Mouse (Mus musculus) heart, postnatal 0 days (tissue): Measurements from ENCODE around the gene Sgms1. TPM values are rescaled to one million over a fixed set of nuclear protein-coding genes. Genes with fewer than 3 reads are reported as not detected.

Experiments used
- ATAC-seq: fragments of 200-750 bp; cut with Nextera tagmentation; 2 replicates; pipeline ENCODE4 v1.8.0; 2017; ENCODE audit warnings: low read depth, moderate number of reproducible peaks, moderate library complexity; ENCODE audit not compliant: insufficient read depth
- DNase-seq: peaks from one replicate; pipeline ENCODE4 v3.0.0-alpha.2; 2016; ENCODE audit warnings: low spot score
- H3K27ac ChIP-seq: fragments of 300-500 bp; sonication (generic); 2 replicates; pipeline ENCODE4 v1.5.1; 2014; ENCODE audit warnings: low read depth, mild to moderate bottlenecking
- H3K27me3 ChIP-seq: fragments of 300-500 bp; sonication (generic); 2 replicates; pipeline ENCODE4 v1.6.1; 2014; ENCODE audit warnings: low read length, mixed read lengths; ENCODE audit not compliant: control insufficient read depth, insufficient read depth
- H3K36me3 ChIP-seq: fragments of 300-500 bp; sonication (generic); replicated peaks from 2 replicates; pipeline ENCODE4 v1.6.1; 2014; ENCODE audit warnings: low read length, mixed read lengths; ENCODE audit not compliant: control insufficient read depth, insufficient read depth
- H3K4me1 ChIP-seq: fragments of 300-500 bp; sonication (generic); 2 replicates; pipeline ENCODE4 v1.6.1; 2014; ENCODE audit warnings: antibody characterized with exemption; ENCODE audit not compliant: control insufficient read depth, insufficient read depth
- H3K4me2 ChIP-seq: fragments of 300-500 bp; sonication (generic); 2 replicates; pipeline ENCODE4 v1.6.1; 2014; ENCODE audit warnings: low read depth, mild to moderate bottlenecking, low read length, moderate library complexity
- H3K4me3 ChIP-seq: fragments of 300-500 bp; sonication (generic); 2 replicates; pipeline ENCODE4 v1.5.1; 2014; ENCODE audit warnings: low read depth, low read length
- H3K9ac ChIP-seq: fragments of 300-500 bp; sonication (generic); replicated peaks from 2 replicates; pipeline ENCODE4 v1.6.1; 2014; ENCODE audit warnings: low read depth, low read length, mixed read lengths
- H3K9me3 ChIP-seq: fragments of 300-500 bp; sonication (generic); replicated peaks from 2 replicates; pipeline ENCODE4 v1.6.1; 2016; ENCODE audit warnings: low read length; ENCODE audit not compliant: control insufficient read depth
- CTCF ChIP-seq: IDR thresholded peaks from 2 replicates; pipeline ENCODE4 v1.5.1; 2016; ENCODE audit warnings: antibody characterized with exemption, control low read depth, low read depth
- EP300 ChIP-seq: IDR thresholded peaks from 2 replicates; pipeline ENCODE4 v1.6.1; 2016; ENCODE audit warnings: antibody characterized with exemption, low read depth
- WGBS: fragments of 180-500 bp; shearing (Covaris S2); extraction: QIAGEN DNeasy Blood & Tissue Kit; methylation state at CpG from one replicate; pipeline ENCODE4 v1.1.7; 2014; 5-methylcytosine and 5-hydroxymethylcytosine counted together
- polyA plus RNA-seq: library from polyadenylated mRNA; unstranded; fragments of >200 nt; fragmentation: Nextera tagmentation; extraction: Ambion mirVana; gene quantifications from 2 replicates; pipeline ENCODE4 v1.2.1, GENCODE M21; 2015
- total RNA-seq: library from RNA; depleted of rRNA; stranded (reverse); fragments of >200 nt; gene quantifications from 2 replicates; pipeline ENCODE4 v1.2.3, GENCODE M21; 2014; ENCODE audit warnings: low replicate concordance

The Sgms1 gene
- total and polyA plus RNA-seq, 2 experiments from 2014 or later = 29.4 to 52.0 TPM

DNA sequence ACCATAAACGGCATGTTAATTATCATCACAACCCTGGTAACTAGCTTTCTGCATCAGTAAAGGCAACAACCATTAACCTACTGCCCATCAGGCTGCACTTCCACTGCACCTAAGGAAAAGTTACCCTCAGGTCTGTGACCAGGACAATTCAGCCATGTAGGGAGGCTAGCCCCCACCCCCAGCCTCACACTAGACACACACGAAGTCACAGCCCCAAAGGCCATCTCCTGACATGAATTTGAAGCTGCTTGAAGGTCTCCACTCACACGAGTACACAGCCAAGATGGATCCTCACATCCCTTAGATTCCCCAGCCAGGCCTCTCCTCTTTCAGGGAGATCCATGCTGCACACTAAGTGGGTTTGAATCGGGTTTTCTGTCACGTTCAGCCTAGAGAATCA is 42.0 kb downstream of the Sgms1 start:
- Histone ChIP-seq H3K36me3 (no peaks in the 10 kb centered on the region), H3K9ac (no peak overlapping the region), H3K9me3 (no peaks in the 10 kb centered on the region), H3K27me3 (no peaks in the 10 kb centered on the region), H3K4me2 (no peak overlapping the region), H3K27ac (peak overlapping the region; percentile 92), H3K4me1 (peaks cover 62% of the 10 kb centered on the region), H3K4me3 (no peak overlapping the region)
- WGBS = 83% methylated on average over 5 of the region's 5 CpGs
- DNase-seq = no peak
- TF ChIP-seq CTCF (no peak), EP300 (no peak)
- ATAC-seq = no peak

DNA sequence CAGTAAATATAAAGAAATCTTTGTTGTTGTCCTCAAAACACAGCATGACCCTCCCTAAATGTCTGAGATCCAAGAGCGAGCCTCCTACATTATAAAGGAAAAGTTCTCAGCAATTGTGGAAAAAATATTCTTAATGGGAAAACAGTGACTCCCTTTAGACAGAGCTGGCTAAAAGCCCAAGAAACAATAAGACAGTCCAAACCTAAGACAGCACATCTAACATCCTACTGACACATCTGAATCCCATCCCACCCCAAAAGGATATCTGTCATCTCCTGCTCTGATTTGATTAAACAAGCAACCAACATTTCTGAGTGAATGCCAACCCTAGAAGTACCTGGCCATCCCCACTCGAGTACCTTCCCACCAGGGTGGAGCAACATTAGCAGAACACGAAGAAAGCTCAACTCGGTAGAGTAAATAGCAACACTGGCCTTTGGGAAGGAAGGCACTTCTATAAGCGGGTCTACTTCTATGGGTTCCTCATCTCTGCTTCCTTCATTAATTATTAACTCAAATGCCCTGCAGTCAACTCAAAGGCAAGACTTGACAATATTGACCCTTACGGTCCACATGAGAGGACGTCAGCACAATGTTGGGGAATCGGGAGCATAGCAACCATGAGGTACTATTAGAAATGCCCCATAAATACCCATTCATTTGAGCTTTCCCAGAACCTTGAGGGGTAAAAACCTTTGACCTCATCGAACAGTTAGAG is 42.7 kb downstream of the Sgms1 start:
- peak overlapping the region; percentile 92 for H3K27ac ChIP-seq
- no peak overlapping the region for H3K9ac ChIP-seq
- no peaks in the 10 kb centered on the region for H3K9me3 ChIP-seq
- WGBS = 74% methylated on average over 9 of the region's 9 CpGs
- no peak overlapping the region for H3K4me3 ChIP-seq
- DNase-seq (peak; percentile 39), ATAC-seq (no peak)
- TF ChIP-seq EP300 = no peak; the same call in 1 of the 2 replicates
- TF ChIP-seq CTCF = no peak
- H3K36me3 ChIP-seq = no peaks in the 10 kb centered on the region
- no peaks in the 10 kb centered on the region for H3K27me3 ChIP-seq
- peaks cover 69% of the 10 kb centered on the region for H3K4me1 ChIP-seq
- peak overlapping the region; percentile 30 for H3K4me2 ChIP-seq

- DNase-seq (peak; percentile 94), ATAC-seq (peak; percentile 89)
- Histone ChIP-seq H3K4me2 (peak overlapping the region; percentile 45), H3K4me1 (peaks cover 73% of the 10 kb centered on the region), H3K36me3 (no peaks in the 10 kb centered on the region), H3K27me3 (no peaks in the 10 kb centered on the region), H3K9ac (no peak overlapping the region; the same call in 1 of the 2 replicates), H3K9me3 (no peaks in the 10 kb centered on the region), H3K4me3 (no peak overlapping the region), H3K27ac (peak overlapping the region; percentile 92)
- peak; percentile 68; the same call in 1 of the 2 replicates for TF ChIP-seq EP300
- TF ChIP-seq CTCF = no peak
- WGBS = 8% methylated on average over 3 of the region's 3 CpGs
Observed at GRCm38 (mm10) chr19:32346176-32346575, 43.3 kb downstream of the Sgms1 start.

- TF ChIP-seq EP300 = no peak
- TF ChIP-seq CTCF = no peak
- no peaks in the 10 kb centered on the region for H3K9me3 ChIP-seq
- no peak overlapping the region for H3K4me3 ChIP-seq
- no peaks in the 10 kb centered on the region for H3K27me3 ChIP-seq
- no peak overlapping the region; the same call in 1 of the 2 replicates for H3K9ac ChIP-seq
- ATAC-seq (no peak), DNase-seq (no peak)
- no peak overlapping the region; the same call in 1 of the 2 replicates for H3K4me2 ChIP-seq
- H3K4me1 ChIP-seq = peaks cover 82% of the 10 kb centered on the region
- 54% methylated on average over 6 of the region's 6 CpGs for WGBS
- H3K27ac ChIP-seq = peak overlapping the region; percentile 92
- H3K36me3 ChIP-seq = no peaks in the 10 kb centered on the region
Observed at GRCm38 (mm10) chr19:32345181-32345745, 44.3 kb downstream of the Sgms1 start.

DNA sequence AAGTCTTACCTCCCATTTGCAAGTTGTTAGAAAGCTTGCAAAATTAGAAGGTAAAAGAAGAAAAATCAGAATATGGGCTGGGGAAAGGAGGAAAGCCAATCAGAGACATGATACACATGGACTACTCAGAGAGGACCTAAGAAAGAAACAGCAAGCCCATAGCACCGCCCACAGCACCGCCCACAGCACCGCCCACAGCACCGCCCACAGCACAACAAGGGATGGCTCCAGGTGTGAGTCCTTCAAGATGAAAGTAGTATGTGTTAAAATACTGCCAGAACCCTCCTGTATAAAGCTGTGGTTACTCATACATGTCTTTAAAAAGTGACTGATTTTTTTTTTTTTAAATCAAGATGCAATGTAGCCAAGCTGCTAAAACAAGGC is 44.8 kb downstream of the Sgms1 start:
- Histone ChIP-seq H3K27ac (peak overlapping the region; percentile 92; the same call in 1 of the 2 replicates), H3K4me1 (peaks cover 87% of the 10 kb centered on the region), H3K4me2 (peak overlapping the region; percentile 24; the same call in 1 of the 2 replicates), H3K27me3 (no peaks in the 10 kb centered on the region), H3K9me3 (no peaks in the 10 kb centered on the region), H3K9ac (no peak overlapping the region), H3K36me3 (no peaks in the 10 kb centered on the region), H3K4me3 (no peak overlapping the region)
- ATAC-seq = no peak
- DNase-seq = no peak
- no peak for TF ChIP-seq CTCF
- TF ChIP-seq EP300 = no peak
- WGBS = 43% methylated on average over 4 of the region's 4 CpGs
